Comparison of ENCODE assay signal across 8 mouse cellular contexts in genomic region chr8:46470091-46470791, GRCm38 (mm10). TPM values are rescaled to one million over a fixed set of nuclear protein-coding genes. Genes with fewer than 3 reads are reported as not detected.
DNase-seq lines count a peak whose midpoint lies in the region; ATAC-seq and TF ChIP-seq lines count a peak whose summit lies in the region.

No protein-coding gene starts in this region.

- no peak for TF ChIP-seq POLR2A in lung, adult 2 months (IDR thresholded peaks at IDR 0.05; ENCODE audit: borderline replicate concordance, extremely low read depth, low read depth, low read length)
- TF ChIP-seq POLR2A in olfactory bulb, adult 2 months (IDR thresholded peaks at IDR 0.05; ENCODE audit: insufficient read depth, low read depth, low read length): no peak

- no peak overlapping the region for H3K4me3 ChIP-seq in lung, adult 2 months (replicated peaks; ENCODE audit: extremely low read depth, low read depth, low read length)
- H3K4me3 ChIP-seq in heart, embryonic 13.5 days: peak overlapping the region; percentile 94
- peak overlapping the region; percentile 97 for H3K4me3 ChIP-seq in liver, embryonic 15.5 days (replicated peaks)
- H3K4me3 ChIP-seq in olfactory bulb, adult 2 months (ENCODE audit: insufficient read depth, low read depth, low read length): peak overlapping the region; percentile 81

- no peak overlapping the region for H3K9ac ChIP-seq in heart, embryonic 13.5 days
- no peak overlapping the region for H3K9ac ChIP-seq in liver, embryonic 15.5 days

- H3K27ac ChIP-seq in heart, embryonic 13.5 days (replicated peaks): peak overlapping the region; percentile 90
- peak overlapping the region; percentile 90 for H3K27ac ChIP-seq in liver, embryonic 15.5 days (replicated peaks)
- no peak overlapping the region for H3K27ac ChIP-seq in olfactory bulb, adult 2 months (ENCODE audit: insufficient read depth, low read depth, low read length)

- 30% methylated on average over 15 of the region's 15 CpGs for WGBS in lung, adult 2 months
- WGBS in heart, embryonic 13.5 days: 39% methylated on average over 15 of the region's 15 CpGs
- 32% methylated on average over 15 of the region's 15 CpGs for WGBS in liver, embryonic 15.5 days (ENCODE audit: insufficient replicate concordance)
- WGBS in olfactory bulb, adult 2 months: 33% methylated on average over 15 of the region's 15 CpGs

- ATAC-seq in common myeloid progenitor, adult 5-6 weeks (replicated peaks; ENCODE audit: low read depth, poor library complexity, severe bottlenecking): 0 out of 2 replicates have a peak, but pooled peaks have one; percentile 0
- ATAC-seq in heart, embryonic 13.5 days (ENCODE audit: extremely low read depth, insufficient number of reproducible peaks, low FRiP score, low TSS enrichment): no peak
- ATAC-seq in liver, embryonic 15.5 days (ENCODE audit: insufficient read depth): no peak
- ATAC-seq in CD4-positive, CD25-positive, alpha-beta regulatory T cell, adult 4 months: no peak

- TF ChIP-seq CTCF in lung, adult 2 months (IDR thresholded peaks at IDR 0.05; ENCODE audit: insufficient read depth, low read length): no peak
- TF ChIP-seq CTCF in olfactory bulb, adult 2 months (IDR thresholded peaks at IDR 0.05; ENCODE audit: insufficient read depth, low read depth, low read length): no peak

- peak; percentile 56 to 61 for DNase-seq in lung, adult 18-20 months
- DNase-seq in lung, adult 2 months: no peak
- DNase-seq in cerebellum, adult 9-10 months: no peak

- peaks cover 2% of the 10 kb centered on the region; the same call in 1 of the 2 replicates for H3K4me1 ChIP-seq in lung, adult 2 months (ENCODE audit: control insufficient read depth, insufficient read depth, low read length)
- H3K4me1 ChIP-seq in heart, embryonic 13.5 days: peaks cover 20% of the 10 kb centered on the region
- H3K4me1 ChIP-seq in liver, embryonic 15.5 days (replicated peaks): peaks cover 40% of the 10 kb centered on the region
- peaks cover 3% of the 10 kb centered on the region; the same call in 1 of the 2 replicates for H3K4me1 ChIP-seq in olfactory bulb, adult 2 months (ENCODE audit: control insufficient read depth, insufficient read depth, low read length)

- H3K27me3 ChIP-seq in heart, embryonic 13.5 days (replicated peaks): no peaks in the 10 kb centered on the region
- no peaks in the 10 kb centered on the region for H3K27me3 ChIP-seq in liver, embryonic 15.5 days

- H3K9me3 ChIP-seq in heart, embryonic 13.5 days: no peaks in the 10 kb centered on the region
- no peaks in the 10 kb centered on the region for H3K9me3 ChIP-seq in liver, embryonic 15.5 days (replicated peaks)

- H3K36me3 ChIP-seq in heart, embryonic 13.5 days: no peaks in the 10 kb centered on the region
- H3K36me3 ChIP-seq in liver, embryonic 15.5 days (replicated peaks): peaks cover 11% of the 10 kb centered on the region; the same call in 1 of the 2 replicates

- peak overlapping the region; percentile 91 for H3K4me2 ChIP-seq in heart, embryonic 13.5 days
- H3K4me2 ChIP-seq in liver, embryonic 15.5 days: peak overlapping the region; percentile 95

RNA-seq across cellular contexts. Expression of gene Acsl1, which starts 0.6 kb away (rescaled TPM):
- polyA plus RNA-seq in lung, adult 2 months (2012; rRNA removed): 31.1 and 39.1 TPM in 2 replicates
- total RNA-seq in common myeloid progenitor, adult 5-6 weeks (2017): 70.3 and 103 TPM in 2 replicates
- 21.0 and 21.4 TPM in 2 replicates for polyA plus RNA-seq in heart, embryonic 13.5 days (2015; fragmentation: Nextera tagmentation; extraction: Ambion mirVana)
- 106 and 125 TPM in 2 replicates for polyA plus RNA-seq in liver, embryonic 15.5 days (2015; fragmentation: Nextera tagmentation; extraction: Ambion mirVana)
- polyA plus RNA-seq in olfactory bulb, adult 2 months (2012; ENCODE audit: insufficient read depth, insufficient read length, low replicate concordance, missing spikeins): not detected in 2 replicates
- polyA plus RNA-seq in CD4-positive, CD25-positive, alpha-beta regulatory T cell, adult 4 months (2017; shearing (Covaris generic)): 10 to 100 TPM; 10.3 to 13.8 TPM

Comparison
In these comparisons a context has a peak if more than half of its experiments do, and no peak if none do; other contexts are left out.
1. DNase-seq: peak in lung, adult 18-20 months (2 of 2); none in lung, adult 2 months (single experiment) and cerebellum, adult 9-10 months (single experiment).